Mouse (Mus musculus) leukemia stem cell, adult 10-12 weeks (primary cell): ENCODE data around the gene Phactr4. TPM values are rescaled to one million over a fixed set of nuclear protein-coding genes. Genes with fewer than 3 reads are reported as not detected.

Experiments
- polyA plus RNA-seq: library from polyadenylated mRNA; stranded (reverse); fragments of >175 nt; gene quantifications from 2 replicates; pipeline ENCODE4 v1.2.3, GENCODE M21; 2012; ENCODE audit warnings: low replicate concordance

The Phactr4 gene
- polyA plus RNA-seq = 17.0 and 19.6 TPM in 2 replicates

GRCm38 (mm10) chr4:132421923-132422782 lies at the start of gene Phactr4:
Gene Phactr4 (minus strand): TSS chr4:132422489.

GRCm38 (mm10) chr4:132463430-132464254 lies 41.4 kb upstream of the Phactr4 start, which contains the start of gene Med18:
Gene Med18 (minus strand): TSS chr4:132463921.

GRCm38 (mm10) chr4:132353481-132353885 lies 68.8 kb downstream of the Phactr4 start, which contains the start of gene Rcc1:
Gene Rcc1 (minus strand): TSS chr4:132353605.

GRCm38 (mm10) chr4:132329115-132329834 lies 93.0 kb downstream of the Phactr4 start, which contains the start of gene Trnau1ap:
Gene Trnau1ap (minus strand): TSS chr4:132329538.

Other genes starting within 250 kb of the Phactr4 start
- 33.1 and 37.9 TPM in 2 replicates for gene Ythdf2, start 210.2 kb downstream of the Phactr4 start, polyA plus RNA-seq
- 3.7 and 24.2 TPM in 2 replicates for gene Gmeb1, start 160.9 kb downstream of the Phactr4 start, polyA plus RNA-seq
- 3.0 and 35.0 TPM in 2 replicates for gene Taf12, start 148.1 kb downstream of the Phactr4 start, polyA plus RNA-seq
- 0.25 TPM in 1 of 2 replicates, not detected in the other for gene Rab42, start 119.1 kb downstream of the Phactr4 start, polyA plus RNA-seq
- 26.3 and 48.2 TPM in 2 replicates for gene Trnau1ap, start 93.0 kb downstream of the Phactr4 start, polyA plus RNA-seq
- 33.3 and 64.5 TPM in 2 replicates for gene Rcc1, start 68.9 kb downstream of the Phactr4 start, polyA plus RNA-seq
- 5.3 and 6.9 TPM in 2 replicates for gene Med18, start 41.4 kb upstream of the Phactr4 start, polyA plus RNA-seq
- 22.5 and 55.6 TPM in 2 replicates for gene Sesn2, start 88.0 kb upstream of the Phactr4 start, polyA plus RNA-seq
- gene Atpif1, start 111.2 kb upstream of the Phactr4 start, polyA plus RNA-seq = 27.0 and 119 TPM in 2 replicates
- gene Dnajc8, start 113.1 kb upstream of the Phactr4 start, polyA plus RNA-seq = 29.1 and 312 TPM in 2 replicates
- gene Ptafr, start 141.6 kb upstream of the Phactr4 start, polyA plus RNA-seq = 0.28 and 1.2 TPM in 2 replicates
- gene Eya3, start 216.5 kb upstream of the Phactr4 start, polyA plus RNA-seq = 4.0 and 5.7 TPM in 2 replicates